Mouse (Mus musculus) T-helper 1 cell (primary cell): ENCODE results near the gene Tmub2.

Source experiments
- in situ Hi-C: fragments of 300-600 bp; cut with MboI, MseI; formaldehyde crosslinking; loops from one replicate; pipeline ENCODE4 v1.15.1; 2025; ENCODE audit warnings: high pct_unique_total_duplicates

The Tmub2 gene

GRCm38 (mm10) chr11:102305359-102305758 lies 20.6 kb downstream of the Tmub2 start:
- in situ Hi-C loops, result no loop called here

GRCm38 (mm10) chr11:102308104-102308503 lies 23.4 kb downstream of the Tmub2 start:
- in situ Hi-C loops, result no loop called here

GRCm38 (mm10) chr11:102308979-102309378 lies 24.2 kb downstream of the Tmub2 start:
- in situ Hi-C loops, result no loop called here

- in situ Hi-C loops, result loop anchor here (5.0 kb wide), 2 partner anchors 97 to 122 kb away; partner anchors contain the start of genes Grn and Slc25a39
Observed at GRCm38 (mm10) chr11:102309821-102310617, 25.3 kb downstream of the Tmub2 start.

GRCm38 (mm10) chr11:102310768-102311695 lies 26.3 kb downstream of the Tmub2 start:
- in situ Hi-C loops, result loop anchor here (5.0 kb wide), 2 partner anchors 96 to 121 kb away; partner anchors contain the start of genes Grn and Slc25a39

GRCm38 (mm10) chr11:102311966-102312365 lies 27.2 kb downstream of the Tmub2 start:
- in situ Hi-C loops, result loop anchor here (5.0 kb wide), 2 partner anchors 95 to 120 kb away; partner anchors contain the start of genes Grn and Slc25a39

GRCm38 (mm10) chr11:102312586-102312985 lies 27.9 kb downstream of the Tmub2 start:
- in situ Hi-C loops, result loop anchor here (5.0 kb wide), 2 partner anchors 95 to 120 kb away; partner anchors contain the start of genes Grn and Slc25a39

GRCm38 (mm10) chr11:102314321-102314720 lies 29.6 kb downstream of the Tmub2 start:
- in situ Hi-C loops, result loop anchor here (5.0 kb wide), 2 partner anchors 93 to 118 kb away; partner anchors contain the start of genes Grn and Slc25a39

GRCm38 (mm10) chr11:102315690-102316571 lies 31.2 kb downstream of the Tmub2 start:
- in situ Hi-C loops, result no loop called here

- in situ Hi-C loops, result no loop called here
Observed at GRCm38 (mm10) chr11:102316572-102317297, 32.0 kb downstream of the Tmub2 start.

GRCm38 (mm10) chr11:102317298-102317900 lies 32.7 kb downstream of the Tmub2 start:
- in situ Hi-C loops, result no loop called here

- in situ Hi-C loops, result no loop called here
Observed at GRCm38 (mm10) chr11:102317901-102318575, 33.3 kb downstream of the Tmub2 start.

- in situ Hi-C loops, result no loop called here
Observed at GRCm38 (mm10) chr11:102318576-102319409, 34.1 kb downstream of the Tmub2 start.

- in situ Hi-C loops, result no loop called here
Observed at GRCm38 (mm10) chr11:102319410-102319792, 34.7 kb downstream of the Tmub2 start, which contains the start of gene Ubtf. Gene Ubtf (minus strand): TSS chr11:102319742.

- in situ Hi-C loops, result no loop called here
Observed at GRCm38 (mm10) chr11:102319941-102320685, 35.4 kb downstream of the Tmub2 start.

- in situ Hi-C loops, result no loop called here
Observed at GRCm38 (mm10) chr11:102320686-102321005, 35.9 kb downstream of the Tmub2 start.

GRCm38 (mm10) chr11:102321931-102322330 lies 37.2 kb downstream of the Tmub2 start:
- in situ Hi-C loops, result no loop called here

- in situ Hi-C loops, result no loop called here
Observed at GRCm38 (mm10) chr11:102323516-102323915, 38.8 kb downstream of the Tmub2 start.
